Mouse (Mus musculus): ENCODE results near the gene Tectb. TPM values are rescaled to one million over a fixed set of nuclear protein-coding genes. Genes with fewer than 3 reads are reported as not detected.

The Tectb gene
- total RNA-seq (2023; ENCODE audit: inconsistent age): not detected in 4 replicates

DNA sequence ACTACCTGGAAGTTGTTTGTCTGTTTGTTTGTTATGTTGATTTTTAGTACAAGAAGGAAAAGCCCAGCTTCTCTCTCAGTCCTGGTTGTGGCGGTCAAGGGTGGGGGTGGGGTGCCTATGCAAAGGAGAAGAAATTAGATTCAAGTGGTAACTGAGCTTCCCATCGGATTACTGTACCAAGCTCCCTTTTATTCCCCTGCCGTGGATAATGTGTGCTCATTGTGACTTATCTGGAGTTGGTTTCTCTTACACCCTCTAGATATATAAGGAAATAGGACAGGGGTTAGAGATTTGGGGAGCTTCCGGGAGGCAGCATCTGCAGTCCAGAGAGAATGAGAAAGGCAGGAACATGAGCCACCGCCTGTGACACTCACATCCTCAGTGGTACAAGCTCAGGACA lies at the start of gene Tectb:
Gene Tectb (plus strand): TSS at position 301 of the 400 bp plus-strand sequence.

DNA sequence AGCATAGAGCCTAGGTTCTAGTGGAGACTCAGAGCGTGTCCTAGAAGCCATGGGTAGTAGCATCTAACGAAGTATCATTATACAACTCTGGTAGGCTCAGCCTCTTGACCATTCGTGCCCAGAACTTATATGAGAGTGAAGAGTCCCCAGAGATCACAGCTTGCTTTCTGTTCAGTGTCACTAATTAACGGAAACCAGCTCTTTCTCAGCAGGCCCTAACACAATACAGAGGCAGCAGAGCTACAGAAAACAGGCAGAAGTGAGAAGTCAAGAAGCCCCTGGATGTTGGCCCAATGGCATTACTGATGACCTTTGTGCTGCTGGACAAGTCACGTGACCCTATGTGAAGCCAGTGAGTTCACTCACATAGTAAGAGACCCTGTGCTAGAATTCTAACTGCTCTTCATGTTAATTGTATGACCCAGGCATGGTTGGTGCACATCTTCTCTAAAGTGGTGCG lies 60.7 kb downstream of the Tectb start, which contains the start of gene Gucy2g:
Gene Gucy2g (minus strand): TSS at position 51 of the 460 bp plus-strand sequence.

Other genes starting within 250 kb of the Tectb start
- gene Gpam, start 53.5 kb upstream of the Tectb start, total RNA-seq (2023; ENCODE audit: inconsistent age): 10.5 to 11.6 TPM (median 10.9 TPM) in 4 replicates
- not detected in 4 replicates for gene Gucy2g, start 60.5 kb downstream of the Tectb start, total RNA-seq (2023; ENCODE audit: inconsistent age)
- 35.1 to 47.9 TPM (median 42.4 TPM) in 4 replicates for gene Acsl5, start 71.2 kb downstream of the Tectb start, total RNA-seq (2023; ENCODE audit: inconsistent age)
- gene Zdhhc6, start 135.3 kb downstream of the Tectb start, total RNA-seq (2023; ENCODE audit: inconsistent age): 26.1 to 37.6 TPM (median 28.9 TPM) in 4 replicates
- 35.3 to 40.1 TPM (median 38.2 TPM) in 4 replicates for gene Vti1a, start 135.6 kb downstream of the Tectb start, total RNA-seq (2023; ENCODE audit: inconsistent age)

All from B cell, adult (primary cell).